ENCODE assay signal across 8 mouse cellular contexts in the genomic region with DNA sequence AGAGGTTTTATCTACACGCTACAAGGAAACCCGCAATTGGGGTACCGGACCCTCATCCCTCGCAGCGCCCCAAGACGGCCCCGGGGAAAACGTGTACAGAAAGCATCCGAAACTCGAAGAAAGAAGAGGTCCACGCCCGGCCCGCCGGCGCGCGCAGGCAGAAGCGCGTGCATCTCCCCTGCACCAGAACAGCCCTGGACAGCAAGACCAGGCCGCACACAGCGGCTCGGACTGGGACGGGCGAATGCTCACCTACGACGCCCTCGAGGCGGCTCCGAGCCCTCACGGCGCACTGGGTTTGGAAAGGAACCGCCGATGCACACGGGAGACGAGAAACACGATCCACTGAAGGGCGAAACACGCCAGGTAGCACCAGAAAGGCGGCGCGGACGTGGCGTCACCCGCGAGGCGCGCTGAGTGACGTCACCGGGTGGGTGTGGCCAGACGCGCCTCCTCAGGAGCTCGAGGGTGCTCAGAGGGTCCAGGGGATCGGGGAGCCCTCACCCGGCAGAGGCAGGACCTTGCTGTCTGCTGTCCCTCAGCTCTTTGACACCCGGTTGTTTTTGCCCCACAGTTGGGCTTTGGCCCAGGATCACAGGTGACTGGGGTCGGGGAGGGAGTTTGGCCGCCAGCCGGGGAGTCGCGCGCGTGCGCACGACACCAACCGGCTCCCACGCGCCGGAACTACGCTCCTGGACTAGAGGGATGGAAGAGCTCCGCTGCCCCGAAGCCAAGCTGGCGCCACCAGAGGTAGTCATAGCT. TPM values are rescaled to one million over a fixed set of nuclear protein-coding genes. Genes with fewer than 3 reads are reported as not detected.
A peak's percentile ranks its signal among the peaks of the same experiment; 100 is the strongest.
DNase-seq lines count a peak whose midpoint lies in the region; ATAC-seq and TF ChIP-seq lines count a peak whose summit lies in the region.

A gene (minus strand): TSS at position 425 of the 762 bp plus-strand sequence.
A gene (plus strand): TSS at position 439 of the 762 bp plus-strand sequence.

- 0 out of 4 replicates have a peak, but pooled peaks of 1 of the 2 experiments have one; percentile 25 for TF ChIP-seq EP300 in MEL (IDR thresholded peaks at IDR 0.05; ENCODE audit: low read depth in 1 of 2, low read length in 2 of 2)

- peaks cover 38% of the 10 kb centered on the region for H3K79me2 ChIP-seq in MEL (ENCODE audit: control insufficient read depth, insufficient read depth, low read length, poor library complexity)

- H3K27me3 ChIP-seq in MEL (ENCODE audit: control insufficient read depth in 1 of 2, insufficient read depth in 2 of 2, low read length in 2 of 2), result no peaks in the 10 kb centered on the region
- no peaks in the 10 kb centered on the region for H3K27me3 ChIP-seq in cerebellum, adult 2 months (ENCODE audit: control insufficient read depth, insufficient read depth, low read length)
- H3K27me3 ChIP-seq in lung, embryonic 16.5 days (ENCODE audit: control insufficient read depth, insufficient read depth, low read depth, low read length), result no peaks in the 10 kb centered on the region

- H3K4me3 ChIP-seq in MEL (ENCODE audit: control insufficient read depth in 1 of 2, insufficient read depth in 1 of 2, low read depth in 2 of 2, low read length in 2 of 2), result peak within 1 kb of the TSS; percentile 97 to 98
- peak within 1 kb of the TSS; percentile 89 for H3K4me3 ChIP-seq in cerebellum, adult 2 months (replicated peaks; ENCODE audit: insufficient read depth, low read depth, low read length)
- H3K4me3 ChIP-seq in lung, embryonic 16.5 days (ENCODE audit: low read length), result peak within 1 kb of the TSS; percentile 64

- H3K36me3 ChIP-seq in MEL (ENCODE audit: control insufficient read depth in 1 of 2, insufficient read depth in 2 of 2, low read length in 2 of 2), result peaks cover 14 to 26% of the 10 kb centered on the region in 2 experiments
- H3K36me3 ChIP-seq in lung, embryonic 16.5 days (ENCODE audit: control insufficient read depth, insufficient read depth, low read length), result peaks cover 36% of the 10 kb centered on the region

- ATAC-seq in hematopoietic stem cell, adult 5-6 weeks (replicated peaks in 1 of 2; ENCODE audit: insufficient read depth in 1 of 2, low FRiP score in 2 of 2, low TSS enrichment in 1 of 2, low read depth in 1 of 2, poor library complexity in 2 of 2, severe bottlenecking in 2 of 2), result peak; percentile 85 to 92
- peak; percentile 97 for ATAC-seq in lung, embryonic 16.5 days (ENCODE audit: low read depth)

- no peaks in the 10 kb centered on the region for H3K9me3 ChIP-seq in MEL (replicated peaks; ENCODE audit: insufficient read depth, low read length)
- no peaks in the 10 kb centered on the region for H3K9me3 ChIP-seq in lung, embryonic 16.5 days (ENCODE audit: control insufficient read depth, low read length)

- WGBS in cerebellum, adult 2 months, result under 1% methylated on average over 72 of the region's 72 CpGs
- under 1% methylated on average over 71 of the region's 72 CpGs for WGBS in lung, embryonic 16.5 days

- peak within 1 kb of the TSS; percentile 70 for H3K27ac ChIP-seq in MEL (ENCODE audit: control insufficient read depth, low read depth, low read length)
- H3K27ac ChIP-seq in cerebellum, adult 2 months (ENCODE audit: insufficient read depth, low read length), result peak within 1 kb of the TSS; percentile 91
- H3K27ac ChIP-seq in lung, embryonic 16.5 days (ENCODE audit: low read length), result peak within 1 kb of the TSS; percentile 33

- no peak for TF ChIP-seq RAD21 in MEL (IDR thresholded peaks at IDR 0.05; ENCODE audit: low read depth, low read length)

- peaks cover 0 to 13% of the 10 kb centered on the region in 2 experiments; a peak in 3 of 4 replicates for H3K4me1 ChIP-seq in MEL (ENCODE audit: control insufficient read depth in 1 of 2, insufficient read depth in 2 of 2, low read length in 2 of 2)
- peaks cover 8% of the 10 kb centered on the region; the same call in 1 of the 2 replicates for H3K4me1 ChIP-seq in cerebellum, adult 2 months (ENCODE audit: control insufficient read depth, insufficient read depth, low read length)
- peaks cover 13% of the 10 kb centered on the region for H3K4me1 ChIP-seq in lung, embryonic 16.5 days (replicated peaks; ENCODE audit: control insufficient read depth, insufficient read depth, low read length)

- TF ChIP-seq CTCF in MEL (IDR thresholded peaks at IDR 0.05 in 2 of 3, conservative IDR thresholded peaks at IDR 0.05 in 1 of 3; ENCODE audit: control insufficient read depth in 1 of 3, insufficient read depth in 1 of 3, low read depth in 2 of 3, low read length in 3 of 3, poor library complexity in 1 of 3, severe bottlenecking in 1 of 3), result no peak
- TF ChIP-seq CTCF in cerebellum, adult 2 months (IDR thresholded peaks at IDR 0.05; ENCODE audit: borderline replicate concordance, insufficient read depth, low read depth, low read length), result no peak

- H3K9ac ChIP-seq in MEL (ENCODE audit: control insufficient read depth, low read depth, low read length, poor library complexity, severe bottlenecking), result peak within 1 kb of the TSS; percentile 92
- H3K9ac ChIP-seq in lung, embryonic 16.5 days (ENCODE audit: low read length), result peak within 1 kb of the TSS; percentile 89

- peak within 1 kb of the TSS; percentile 62 for H3K4me2 ChIP-seq in lung, embryonic 16.5 days (ENCODE audit: low read depth, low read length)

- TF ChIP-seq POLR2A in MEL (IDR thresholded peaks at IDR 0.05; ENCODE audit: control insufficient read depth in 1 of 2, insufficient read depth in 1 of 2, low read depth in 1 of 2, low read length in 2 of 2, poor library complexity in 1 of 2), result peak; percentile 86 to 88
- TF ChIP-seq POLR2A in cerebellum, adult 2 months (IDR thresholded peaks at IDR 0.05; ENCODE audit: borderline replicate concordance, insufficient read depth, low read length), result peak; percentile 78

- peak; percentile 93 for DNase-seq in MEL (ENCODE audit: low read depth, low spot score)
- peak; percentile 94 to 99 for DNase-seq in cerebellum, adult 2 months
- DNase-seq in forelimb bud, embryonic 11.5 days (ENCODE audit: low read depth, low spot score), result peak; percentile 92
- peak; percentile 93 for DNase-seq in layer of hippocampus, adult 9-10 months (ENCODE audit: low spot score)
- DNase-seq in ovary, postnatal 10 days (ENCODE audit: low spot score), result peak; percentile 99
- DNase-seq in thymus, postnatal 10 days (ENCODE audit: low spot score in 2 of 2), result peak; percentile 89 to 96

TF ChIP-seq in MEL, 35 proteins besides CTCF, POLR2A, EP300 and RAD21 (continues in another document):
- TF ChIP-seq CHD2 (IDR thresholded peaks at IDR 0.05; ENCODE audit: low read length), result no peak
- TF ChIP-seq E2F4 (IDR thresholded peaks at IDR 0.05; ENCODE audit: borderline replicate concordance, low read depth, low read length), result no peak; the same call in 1 of the 2 replicates
- no peak for TF ChIP-seq GATA1 (IDR thresholded peaks at IDR 0.05; ENCODE audit: low read depth, low read length)
- no peak for TF ChIP-seq SMC3 (IDR thresholded peaks at IDR 0.05; ENCODE audit: low read depth, low read length)
- no peak for TF ChIP-seq USF1 (IDR thresholded peaks at IDR 0.05; ENCODE audit: low read depth, low read length)
- no peak for TF ChIP-seq MYB (IDR thresholded peaks at IDR 0.05; ENCODE audit: low read depth, low read length)
- TF ChIP-seq MAZ (IDR thresholded peaks at IDR 0.05; ENCODE audit: low read depth, low read length), result peak; percentile 36; the same call in 1 of the 2 replicates
- peak; percentile 65 for TF ChIP-seq MYC (IDR thresholded peaks at IDR 0.05; ENCODE audit: low read depth, low read length)
- 0 out of 2 replicates have a peak, but pooled peaks have one; percentile 9 for TF ChIP-seq ELF1 (IDR thresholded peaks at IDR 0.05; ENCODE audit: low read depth, low read length)
- no peak for TF ChIP-seq CHD1 (IDR thresholded peaks at IDR 0.05; ENCODE audit: low read depth, low read length)
- peak; percentile 58; the same call in 1 of the 2 replicates for TF ChIP-seq POLR2AphosphoS2 (IDR thresholded peaks at IDR 0.05; ENCODE audit: low read length)
- TF ChIP-seq NRF1 (IDR thresholded peaks at IDR 0.05; ENCODE audit: insufficient read depth, low read depth, low read length, poor library complexity, severe bottlenecking), result peak; percentile 91
- peak; percentile 96 for TF ChIP-seq MXI1 (IDR thresholded peaks at IDR 0.05; ENCODE audit: low read depth, low read length)
- TF ChIP-seq ZNF384 (IDR thresholded peaks at IDR 0.05; ENCODE audit: low read depth, low read length), result no peak
- TF ChIP-seq JUND (IDR thresholded peaks at IDR 0.05; ENCODE audit: low read depth, low read length), result no peak
- TF ChIP-seq POLR2AphosphoS5 (IDR thresholded peaks at IDR 0.05; ENCODE audit: borderline replicate concordance, low read depth, low read length), result no peak
- TF ChIP-seq MAX (IDR thresholded peaks at IDR 0.05; ENCODE audit: low read length), result peak; percentile 77
- peak; percentile 62; the same call in 1 of the 2 replicates for TF ChIP-seq ZMIZ1 (IDR thresholded peaks at IDR 0.05; ENCODE audit: low read depth, low read length)
- no peak for TF ChIP-seq BHLHE40 (IDR thresholded peaks at IDR 0.05; ENCODE audit: borderline replicate concordance, low read depth, low read length)
- TF ChIP-seq KAT2A (conservative IDR thresholded peaks at IDR 0.05; ENCODE audit: low read depth, low read length), result no peak; the same call in 1 of the 2 replicates
- TF ChIP-seq NELFE (IDR thresholded peaks at IDR 0.05; ENCODE audit: low read depth, low read length), result peak; percentile 87
- peak; percentile 50; the same call in 1 of the 2 replicates for TF ChIP-seq TCF12 (IDR thresholded peaks at IDR 0.05; ENCODE audit: low read depth, low read length)
- TF ChIP-seq GABPA (IDR thresholded peaks at IDR 0.05; ENCODE audit: low read depth, low read length), result no peak
- TF ChIP-seq TAL1 (IDR thresholded peaks at IDR 0.05; ENCODE audit: low read length), result no peak
- no peak for TF ChIP-seq ZKSCAN1 (IDR thresholded peaks at IDR 0.05; ENCODE audit: low read depth, low read length)

RNA-seq across cellular contexts. Expression of the first gene that starts in this region (rescaled TPM):
- total RNA-seq in MEL (2012; rRNA removed), result 38.4 and 41.3 TPM in 2 replicates
- 100 to 1,000 TPM in 1 of 2 experiments, 10 to 100 TPM in 1; 38.0 to 144 TPM for polyA plus RNA-seq in MEL (2012; ENCODE audit: insufficient read depth in 1 of 2, insufficient read length in 2 of 2, low read depth in 1 of 2, low replicate concordance in 2 of 2, missing spikeins in 1 of 2)
- 57.2 and 59.7 TPM in 2 replicates for polyA plus RNA-seq in cerebellum, adult 2 months (2012; rRNA removed)
- total RNA-seq in hematopoietic stem cell, adult 5-6 weeks (2017), result 55.1 and 56.6 TPM in 2 replicates
- polyA plus RNA-seq in lung, embryonic 16.5 days (2015; fragmentation: Nextera tagmentation; extraction: Ambion mirVana), result 28.3 and 29.7 TPM in 2 replicates

RNA-seq across cellular contexts. Expression of the second gene that starts in this region (rescaled TPM):
- total RNA-seq in MEL (2012; rRNA removed), result 7.3 and 8.9 TPM in 2 replicates
- 10 to 100 TPM; 27.8 to 33.9 TPM for polyA plus RNA-seq in MEL (2012; ENCODE audit: insufficient read depth in 1 of 2, insufficient read length in 2 of 2, low read depth in 1 of 2, low replicate concordance in 2 of 2, missing spikeins in 1 of 2)
- 9.7 and 10.8 TPM in 2 replicates for polyA plus RNA-seq in cerebellum, adult 2 months (2012; rRNA removed)
- 4.5 and 9.8 TPM in 2 replicates for total RNA-seq in hematopoietic stem cell, adult 5-6 weeks (2017)
- 12.8 and 13.7 TPM in 2 replicates for polyA plus RNA-seq in lung, embryonic 16.5 days (2015; fragmentation: Nextera tagmentation; extraction: Ambion mirVana)

Comparison
In these comparisons a context has a peak if more than half of its experiments do, and no peak if none do; other contexts are left out.
1. Peak in every context shown above with its lines: DNase-seq, ATAC-seq, H3K4me3 ChIP-seq and H3K27ac ChIP-seq.
2. H3K27ac ChIP-seq: peak in every context shown above with its lines; median percentile 91 in cerebellum, adult 2 months; 70 in MEL; 33 in lung, embryonic 16.5 days.